Mouse (Mus musculus): ENCODE results near the gene Pop7. TPM values are rescaled to one million over a fixed set of nuclear protein-coding genes. Genes with fewer than 3 reads are reported as not detected.

Gene Pop7
- polyA plus RNA-seq, 1 experiment from 2014 or later = 77.7 TPM

GRCm38 (mm10) chr5:137510573-137511390, 8.5 kb upstream of the Pop7 start:
- H3K36me3 ChIP-seq (replicated peaks) = no peaks in the 10 kb centered on the region
- peak overlapping the region; percentile 96 for H3K9ac ChIP-seq
- H3K9me3 ChIP-seq = no peaks in the 10 kb centered on the region
- peak; percentile 41 for ATAC-seq (replicated peaks)
- peaks cover 48% of the 10 kb centered on the region for H3K4me1 ChIP-seq
- peak overlapping the region; percentile 93 for H3K4me3 ChIP-seq
- WGBS = under 1% methylated on average over 51 of the region's 83 CpGs
- peak overlapping the region; percentile 82 for H3K4me2 ChIP-seq
- peak overlapping the region; percentile 86 for H3K27ac ChIP-seq
- H3K27me3 ChIP-seq (replicated peaks) = no peaks in the 10 kb centered on the region

DNA sequence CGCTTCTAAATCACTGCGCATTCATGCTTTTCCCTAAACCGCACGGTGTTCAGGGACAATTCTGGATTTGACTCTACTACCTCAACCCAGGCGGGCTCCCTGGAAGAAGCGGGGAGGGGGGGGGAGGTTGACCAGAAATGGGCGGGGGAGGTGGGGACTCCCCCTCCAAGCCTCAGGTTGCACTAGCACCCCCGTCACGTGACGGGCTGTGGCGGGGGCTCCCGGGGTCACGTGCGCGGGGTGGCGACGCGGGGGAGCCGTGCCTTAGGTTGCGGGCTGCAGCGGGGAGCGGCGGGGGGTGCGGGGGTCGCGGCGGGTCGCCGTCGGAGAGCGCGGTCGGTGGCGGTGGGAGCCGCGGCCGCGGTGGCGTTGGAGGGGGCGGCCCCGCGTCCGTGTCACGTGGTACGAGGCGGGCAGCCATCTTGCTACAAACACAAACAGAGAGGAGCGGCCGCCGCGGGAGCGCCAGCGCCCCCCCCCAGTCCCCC, 7.7 kb upstream of the Pop7 start:
- ATAC-seq (replicated peaks) = peak; percentile 62
- Histone ChIP-seq H3K27ac (peak overlapping the region; percentile 86), H3K4me2 (peak overlapping the region; percentile 82), H3K9me3 (no peaks in the 10 kb centered on the region), H3K4me1 (peaks cover 41% of the 10 kb centered on the region), H3K27me3 (replicated peaks) (no peaks in the 10 kb centered on the region), H3K4me3 (peak overlapping the region; percentile 93), H3K36me3 (replicated peaks) (no peaks in the 10 kb centered on the region), H3K9ac (peak overlapping the region; percentile 96)
- 2% methylated on average over 37 of the region's 52 CpGs for WGBS

- no peak for ATAC-seq (replicated peaks)
- Histone ChIP-seq H3K4me3 (no peak overlapping the region), H3K9me3 (no peaks in the 10 kb centered on the region), H3K27me3 (replicated peaks) (no peaks in the 10 kb centered on the region), H3K36me3 (replicated peaks) (no peaks in the 10 kb centered on the region), H3K27ac (no peak overlapping the region), H3K9ac (no peak overlapping the region), H3K4me1 (peaks cover 18% of the 10 kb centered on the region), H3K4me2 (no peak overlapping the region)
- 87% methylated on average over 6 of the region's 6 CpGs for WGBS
Observed at GRCm38 (mm10) chr5:137504041-137504440, 1.7 kb upstream of the Pop7 start.

DNA sequence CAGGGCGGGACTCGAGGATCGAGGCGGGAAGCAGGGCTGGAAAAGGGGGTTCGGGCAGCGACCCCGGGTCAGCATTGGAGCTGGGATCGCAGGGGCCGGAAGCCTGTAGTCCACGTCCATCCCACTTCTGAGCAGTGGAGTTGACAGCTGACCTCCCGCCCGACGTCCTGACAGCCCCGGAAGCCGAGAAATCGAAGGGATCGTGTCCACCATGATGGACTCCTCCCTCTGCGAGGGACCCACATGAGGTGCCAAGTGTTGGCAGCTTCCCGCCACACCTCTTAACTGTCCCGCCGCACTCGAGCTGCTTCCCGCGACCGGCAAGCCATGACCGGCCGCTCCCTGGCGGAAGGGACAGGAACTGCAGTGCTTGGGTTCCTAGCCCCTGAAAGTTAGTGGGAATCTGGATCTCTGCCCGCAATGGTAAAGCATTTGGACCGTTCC, 371 bp upstream of the Pop7 start:
- no peaks in the 10 kb centered on the region for H3K36me3 ChIP-seq (replicated peaks)
- ATAC-seq (replicated peaks) = peak; percentile 84
- peak overlapping the region; percentile 56 for H3K9ac ChIP-seq
- peak overlapping the region; percentile 98 for H3K27ac ChIP-seq
- peaks cover 18% of the 10 kb centered on the region for H3K4me1 ChIP-seq
- under 1% methylated on average over 30 of the region's 30 CpGs for WGBS
- H3K27me3 ChIP-seq (replicated peaks) = no peaks in the 10 kb centered on the region
- H3K4me2 ChIP-seq = peak overlapping the region; percentile 83
- H3K9me3 ChIP-seq = no peaks in the 10 kb centered on the region
- peak overlapping the region; percentile 64 for H3K4me3 ChIP-seq

GRCm38 (mm10) chr5:137500186-137500585, 2.1 kb downstream of the Pop7 start:
- H3K27ac ChIP-seq = no peak overlapping the region
- H3K36me3 ChIP-seq (replicated peaks) = no peaks in the 10 kb centered on the region
- peaks cover 18% of the 10 kb centered on the region for H3K4me1 ChIP-seq
- no peak for ATAC-seq (replicated peaks)
- 89% methylated on average over 7 of the region's 7 CpGs for WGBS
- H3K4me3 ChIP-seq = no peak overlapping the region
- H3K9ac ChIP-seq = no peak overlapping the region
- H3K9me3 ChIP-seq = no peaks in the 10 kb centered on the region
- no peaks in the 10 kb centered on the region for H3K27me3 ChIP-seq (replicated peaks)
- H3K4me2 ChIP-seq = no peak overlapping the region

DNA sequence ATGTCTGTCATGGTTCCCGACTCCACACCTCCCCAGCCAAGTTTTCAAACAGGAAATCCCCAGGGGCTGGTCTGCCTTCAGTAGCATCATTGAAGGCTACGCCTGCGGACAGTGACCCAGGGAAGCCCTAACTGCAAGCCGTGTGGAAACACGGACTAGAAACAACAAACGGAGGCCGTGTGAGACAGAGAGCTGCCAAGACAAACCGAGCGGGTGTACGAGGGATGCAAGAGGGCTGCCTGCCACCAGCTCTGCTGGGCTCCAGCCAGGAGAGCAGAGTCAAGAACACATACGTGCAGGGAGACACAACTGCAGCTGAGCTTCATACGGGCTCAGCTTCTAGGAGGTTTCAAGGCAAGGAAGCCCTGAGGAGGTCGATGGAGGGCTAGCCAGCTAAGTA, 8.5 kb downstream of the Pop7 start:
- Histone ChIP-seq H3K4me2 (no peak overlapping the region), H3K4me3 (no peak overlapping the region), H3K9ac (no peak overlapping the region), H3K4me1 (no peaks in the 10 kb centered on the region), H3K27ac (no peak overlapping the region), H3K9me3 (no peaks in the 10 kb centered on the region), H3K27me3 (replicated peaks) (no peaks in the 10 kb centered on the region), H3K36me3 (replicated peaks) (no peaks in the 10 kb centered on the region)
- ATAC-seq (replicated peaks) = no peak
- 88% methylated on average over 13 of the region's 13 CpGs for WGBS

GRCm38 (mm10) chr5:137491559-137491958, 10.8 kb downstream of the Pop7 start:
- no peaks in the 10 kb centered on the region for H3K4me1 ChIP-seq
- H3K36me3 ChIP-seq (replicated peaks) = no peaks in the 10 kb centered on the region
- H3K27me3 ChIP-seq (replicated peaks) = peaks cover 2% of the 10 kb centered on the region; the same call in 1 of the 2 replicates
- no peak overlapping the region for H3K4me2 ChIP-seq
- no peak for ATAC-seq (replicated peaks)
- H3K4me3 ChIP-seq = no peak overlapping the region
- H3K9me3 ChIP-seq = no peaks in the 10 kb centered on the region
- H3K9ac ChIP-seq = no peak overlapping the region
- WGBS = 65% methylated on average over 4 of the region's 4 CpGs
- no peak overlapping the region for H3K27ac ChIP-seq

- Histone ChIP-seq H3K27ac (no peak overlapping the region), H3K9ac (no peak overlapping the region), H3K4me3 (no peak overlapping the region), H3K9me3 (no peaks in the 10 kb centered on the region), H3K4me1 (peaks cover 10% of the 10 kb centered on the region), H3K4me2 (no peak overlapping the region), H3K27me3 (replicated peaks) (peaks cover 14% of the 10 kb centered on the region), H3K36me3 (replicated peaks) (no peaks in the 10 kb centered on the region)
- 89% methylated on average over 7 of the region's 7 CpGs for WGBS
- no peak for ATAC-seq (replicated peaks)
Observed at GRCm38 (mm10) chr5:137487616-137488015, 14.7 kb downstream of the Pop7 start.

- Histone ChIP-seq H3K4me1 (peaks cover 10% of the 10 kb centered on the region), H3K36me3 (replicated peaks) (no peaks in the 10 kb centered on the region), H3K9me3 (no peaks in the 10 kb centered on the region), H3K27me3 (replicated peaks) (peaks cover 14% of the 10 kb centered on the region), H3K4me3 (peak overlapping the region; percentile 18), H3K4me2 (peak overlapping the region; percentile 44), H3K27ac (no peak overlapping the region), H3K9ac (no peak overlapping the region)
- 0% methylated on average over 17 of the region's 17 CpGs for WGBS
- ATAC-seq (replicated peaks) = no peak
Observed at GRCm38 (mm10) chr5:137485851-137486155, 16.5 kb downstream of the Pop7 start.

DNA sequence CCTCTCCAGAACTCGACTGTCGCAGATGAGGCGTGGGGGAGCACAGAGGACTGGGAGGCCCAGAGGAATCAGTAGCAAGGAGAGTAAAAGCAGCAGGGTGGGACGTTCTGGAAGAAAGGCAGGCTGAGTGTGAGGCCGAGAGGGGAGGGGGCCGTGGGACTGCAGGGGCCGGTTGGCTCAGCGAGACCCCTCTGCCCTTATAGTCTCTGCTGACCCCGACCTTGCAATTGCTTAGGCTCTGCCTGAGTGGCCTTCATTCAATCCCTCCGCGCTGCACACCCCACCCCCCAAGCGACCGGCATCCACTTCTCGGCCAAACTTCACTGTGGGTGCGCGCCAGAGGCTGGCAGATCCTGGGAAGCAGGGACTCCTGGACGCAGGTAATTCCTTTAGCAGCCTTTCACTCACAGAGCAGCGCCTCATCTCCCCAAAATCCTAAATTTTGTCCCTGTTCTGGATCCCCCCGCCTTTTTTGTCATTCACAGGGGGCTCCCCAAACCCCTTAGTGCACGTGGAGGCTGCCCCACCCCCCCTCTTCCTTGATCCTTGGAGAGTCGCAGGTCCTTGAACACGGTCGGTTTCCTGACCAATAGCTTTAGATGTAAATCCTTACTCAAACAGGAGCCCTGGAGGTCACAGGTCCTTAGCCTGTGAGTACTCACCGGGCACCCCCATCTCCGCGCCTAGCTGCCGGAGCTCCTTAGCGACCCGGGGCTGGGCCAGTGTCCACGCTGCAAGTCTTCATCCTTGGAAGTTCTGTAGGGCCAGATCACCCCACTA, 17.1 kb downstream of the Pop7 start:
- Histone ChIP-seq H3K27ac (no peak overlapping the region), H3K9me3 (no peaks in the 10 kb centered on the region), H3K4me2 (peak overlapping the region; percentile 44), H3K36me3 (replicated peaks) (no peaks in the 10 kb centered on the region), H3K9ac (no peak overlapping the region), H3K4me1 (peaks cover 10% of the 10 kb centered on the region), H3K27me3 (replicated peaks) (peaks cover 14% of the 10 kb centered on the region), H3K4me3 (peak overlapping the region; percentile 18)
- 5% methylated on average over 30 of the region's 30 CpGs for WGBS
- ATAC-seq (replicated peaks) = no peak

GRCm38 (mm10) chr5:137481897-137482296, 20.4 kb downstream of the Pop7 start:
- Histone ChIP-seq H3K9ac (no peak overlapping the region), H3K27ac (no peak overlapping the region), H3K36me3 (replicated peaks) (no peaks in the 10 kb centered on the region), H3K4me1 (peaks cover 10% of the 10 kb centered on the region), H3K4me2 (no peak overlapping the region), H3K4me3 (no peak overlapping the region), H3K9me3 (no peaks in the 10 kb centered on the region), H3K27me3 (replicated peaks) (peaks cover 14% of the 10 kb centered on the region)
- 13% methylated on average over 8 of the region's 8 CpGs for WGBS
- no peak for ATAC-seq (replicated peaks)

- Histone ChIP-seq H3K9ac (no peak overlapping the region), H3K9me3 (no peaks in the 10 kb centered on the region), H3K36me3 (replicated peaks) (no peaks in the 10 kb centered on the region), H3K27ac (no peak overlapping the region), H3K27me3 (replicated peaks) (peaks cover 10% of the 10 kb centered on the region), H3K4me3 (no peak overlapping the region), H3K4me1 (peaks cover 10% of the 10 kb centered on the region), H3K4me2 (no peak overlapping the region)
- no peak for ATAC-seq (replicated peaks)
Observed at GRCm38 (mm10) chr5:137481138-137481537, 21.2 kb downstream of the Pop7 start.

Measured in midbrain, embryonic 15.5 days (tissue).